Mouse (Mus musculus) olfactory bulb, adult 2 months (tissue): ENCODE data around the gene Foxo3.

Source experiments
- CTCF ChIP-seq: fragments of 200-500 bp; IDR thresholded peaks from 2 replicates; pipeline ENCODE4 v1.5.1; 2012; ENCODE audit warnings: low read depth, mild to moderate bottlenecking, low read length, moderate library complexity; ENCODE audit not compliant: insufficient read depth
- POLR2A ChIP-seq: fragments of 200-500 bp; IDR thresholded peaks from 2 replicates; pipeline ENCODE4 v1.6.1; 2012; ENCODE audit warnings: mild to moderate bottlenecking, low read depth, low read length, moderate library complexity; ENCODE audit not compliant: insufficient read depth

DNA sequence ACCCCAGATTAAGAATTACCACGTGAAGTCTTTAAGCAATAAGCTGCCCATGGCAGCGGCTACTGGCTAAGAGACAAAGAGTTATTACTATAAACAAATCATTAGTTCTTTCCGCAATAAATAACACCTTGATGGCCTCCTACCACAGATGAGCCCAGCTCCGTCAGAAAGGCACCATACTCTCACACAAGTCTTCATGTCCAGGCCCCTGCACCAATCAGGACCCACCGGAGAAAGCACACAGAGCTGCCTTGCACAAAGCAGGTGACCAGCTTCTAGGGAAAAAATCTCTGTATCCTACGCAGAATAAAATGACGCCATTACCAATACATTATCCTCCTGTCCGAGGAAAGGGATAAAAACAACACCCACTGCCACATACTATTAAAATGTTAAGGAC is 44.7 kb downstream of the Foxo3 start:
- TF ChIP-seq POLR2A, result no peak
- TF ChIP-seq CTCF, result no peak
